Mouse (Mus musculus) liver, embryonic 11.5 days (tissue): Measurements from ENCODE around the gene Hsf4. TPM values are rescaled to one million over a fixed set of nuclear protein-coding genes. Genes with fewer than 3 reads are reported as not detected.
A peak's percentile ranks its signal among the peaks of the same experiment; 100 is the strongest.

Experiments used
- ATAC-seq: fragments of 200-750 bp; cut with Nextera tagmentation; replicated peaks from 2 replicates; pipeline ENCODE4 v1.8.0; 2017; ENCODE audit warnings: moderate number of reproducible peaks, mild to moderate bottlenecking, moderate TSS enrichment, moderate library complexity; ENCODE audit not compliant: low FRiP score
- DNase-seq: peaks from one replicate; pipeline ENCODE4 v3.0.0-alpha.2; 2017; ENCODE audit warnings: low spot score
- H3K27ac ChIP-seq: fragments of 300-500 bp; sonication (generic); 2 replicates; pipeline ENCODE4 v1.5.1; 2014; ENCODE audit warnings: mild to moderate bottlenecking, low read depth, low read length, control low read depth
- H3K27me3 ChIP-seq: fragments of 300-500 bp; sonication (generic); replicated peaks from 2 replicates; pipeline ENCODE4 v1.6.1; 2014; ENCODE audit warnings: low read length, mixed read lengths; ENCODE audit not compliant: control insufficient read depth, insufficient read depth
- H3K36me3 ChIP-seq: fragments of 300-500 bp; sonication (generic); 2 replicates; pipeline ENCODE4 v1.6.1; 2014; ENCODE audit warnings: mild to moderate bottlenecking, low read length, moderate library complexity, mixed read lengths; ENCODE audit not compliant: control insufficient read depth, insufficient read depth
- H3K4me1 ChIP-seq: fragments of 300-500 bp; sonication (generic); replicated peaks from 2 replicates; pipeline ENCODE4 v1.6.1; 2014; ENCODE audit warnings: low read length, mixed read lengths; ENCODE audit not compliant: control insufficient read depth, insufficient read depth
- H3K4me2 ChIP-seq: fragments of 300-500 bp; sonication (generic); 2 replicates; pipeline ENCODE4 v1.6.1; 2014; ENCODE audit warnings: mild to moderate bottlenecking, control low read depth, moderate library complexity
- H3K4me3 ChIP-seq: fragments of 300-500 bp; sonication (generic); 2 replicates; pipeline ENCODE4 v1.5.1; 2014; ENCODE audit warnings: low read depth, low read length, control low read depth
- H3K9ac ChIP-seq: fragments of 300-500 bp; sonication (generic); 2 replicates; pipeline ENCODE4 v1.6.1; 2014; ENCODE audit warnings: low read depth, low read length, control low read depth
- H3K9me3 ChIP-seq: fragments of 300-500 bp; sonication (generic); 2 replicates; pipeline ENCODE4 v1.6.1; 2016; ENCODE audit warnings: low read length, inconsistent platforms, mixed read lengths; ENCODE audit not compliant: control insufficient read depth
- WGBS: fragments of 180-500 bp; shearing (Covaris S2); extraction: QIAGEN DNeasy Blood & Tissue Kit; methylation state at CpG from one replicate; pipeline ENCODE4 v1.1.7; 2014; 5-methylcytosine and 5-hydroxymethylcytosine counted together
- polyA plus RNA-seq: library from polyadenylated mRNA; unstranded; fragments of >200 nt; fragmentation: Nextera tagmentation; extraction: Ambion mirVana; gene quantifications from 2 replicates; pipeline ENCODE4 v1.2.1, GENCODE M21; 2014

Hsf4 gene
- polyA plus RNA-seq, 1 experiment from 2014 or later = not detected

DNA sequence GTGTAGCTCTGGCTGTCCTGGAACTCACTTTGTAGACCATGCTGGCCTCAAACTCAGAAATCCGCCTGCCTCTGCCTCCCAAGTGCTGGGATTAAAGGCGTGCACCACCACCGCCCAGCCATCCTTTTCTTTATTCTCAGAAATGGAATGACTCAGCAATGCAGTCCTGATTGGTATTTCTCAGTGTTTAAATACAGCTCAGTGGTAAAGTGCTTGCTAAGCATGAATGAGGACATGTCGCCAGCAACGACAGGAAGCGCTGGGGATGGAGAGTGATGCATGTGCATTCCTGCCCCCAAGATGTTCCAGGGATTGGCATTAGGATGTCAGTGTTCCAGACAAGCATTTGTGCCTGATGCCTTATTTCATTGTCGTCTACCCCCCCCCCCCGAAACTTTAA lies 33.8 kb downstream of the Hsf4 start:
- WGBS = 76% methylated on average over 8 of the region's 8 CpGs
- no peak overlapping the region for H3K4me3 ChIP-seq
- H3K36me3 ChIP-seq = peaks cover 58% of the 10 kb centered on the region
- ATAC-seq = no peak
- no peak overlapping the region for H3K27ac ChIP-seq
- no peak overlapping the region for H3K4me2 ChIP-seq
- no peak for DNase-seq
- H3K9me3 ChIP-seq = no peaks in the 10 kb centered on the region
- H3K9ac ChIP-seq = no peak overlapping the region
- H3K27me3 ChIP-seq = no peaks in the 10 kb centered on the region
- H3K4me1 ChIP-seq = peaks cover 56% of the 10 kb centered on the region

DNA sequence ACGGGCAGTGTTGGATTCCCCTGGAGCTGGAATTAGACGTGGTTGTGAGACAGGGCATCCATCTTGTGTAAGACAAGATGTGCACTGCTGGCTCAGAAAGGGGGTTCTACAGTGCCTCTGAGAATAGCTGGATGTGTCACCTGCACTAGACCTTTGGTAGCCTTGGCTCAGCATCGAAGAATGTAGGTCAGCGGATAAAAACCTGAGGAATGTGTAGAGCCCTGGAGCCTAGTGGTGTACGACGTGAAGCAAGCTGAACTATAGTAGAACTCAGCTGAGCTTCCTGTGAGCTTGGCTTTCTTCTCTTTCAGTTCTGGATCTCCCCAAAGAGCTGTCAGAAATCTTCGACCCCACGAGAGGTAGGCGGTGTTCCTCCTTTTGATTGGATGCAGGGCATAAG lies 34.3 kb downstream of the Hsf4 start:
- Histone ChIP-seq H3K4me3 (no peak overlapping the region), H3K27me3 (no peaks in the 10 kb centered on the region), H3K27ac (0 out of 2 replicates have a peak overlapping the region, but pooled peaks have one; percentile 6), H3K9ac (no peak overlapping the region), H3K36me3 (peaks cover 55% of the 10 kb centered on the region), H3K9me3 (no peaks in the 10 kb centered on the region), H3K4me2 (no peak overlapping the region), H3K4me1 (peaks cover 52% of the 10 kb centered on the region)
- ATAC-seq (no peak), DNase-seq (no peak)
- 84% methylated on average over 9 of the region's 9 CpGs for WGBS

DNA sequence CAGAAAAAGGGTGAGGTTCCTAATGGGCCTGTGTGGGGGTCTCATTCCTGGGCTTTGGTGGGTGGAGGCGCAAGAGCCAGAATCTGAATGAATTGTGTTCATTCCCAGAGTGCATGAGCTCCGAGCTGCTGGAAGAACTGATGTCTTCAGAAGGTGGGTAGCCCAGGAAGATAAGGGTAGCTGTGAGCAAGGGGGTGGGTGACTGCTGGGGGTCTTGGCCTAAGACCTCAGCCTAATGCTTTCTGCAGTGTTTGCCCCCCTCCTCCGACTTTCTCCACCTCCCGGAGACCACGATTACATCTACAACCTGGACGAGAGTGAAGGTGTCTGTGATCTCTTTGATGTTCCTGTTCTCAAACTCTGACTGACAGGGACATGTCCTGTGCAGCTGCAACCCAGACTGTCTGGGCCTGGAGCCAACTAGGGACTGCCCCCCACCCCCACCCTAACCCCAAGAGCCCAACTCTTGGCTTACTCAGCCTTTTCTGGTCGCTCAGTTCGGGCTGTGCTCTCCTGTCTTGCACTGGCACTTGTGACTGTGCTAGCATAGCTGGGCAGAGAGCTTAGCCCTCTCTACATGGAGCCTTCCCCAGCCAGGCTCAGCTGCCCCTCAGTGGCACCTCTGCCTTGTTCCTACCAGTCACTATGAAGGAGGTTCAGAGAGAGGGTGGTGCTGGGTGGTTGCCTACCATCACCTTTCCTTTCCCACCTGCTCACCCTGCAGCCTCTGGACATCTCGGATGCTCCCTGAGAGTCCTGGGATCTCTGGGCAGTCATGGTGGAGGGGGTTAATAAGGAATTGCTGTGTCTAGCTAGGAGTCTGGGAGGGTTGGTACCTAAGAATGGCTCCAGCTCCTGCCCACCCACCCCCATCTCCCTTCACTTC lies 35.0 kb downstream of the Hsf4 start:
- no peaks in the 10 kb centered on the region for H3K9me3 ChIP-seq
- ATAC-seq = peak; percentile 16
- H3K4me2 ChIP-seq = 0 out of 2 replicates have a peak overlapping the region, but pooled peaks have one; percentile 11
- no peak for DNase-seq
- H3K27me3 ChIP-seq = no peaks in the 10 kb centered on the region
- peaks cover 53% of the 10 kb centered on the region for H3K36me3 ChIP-seq
- no peak overlapping the region for H3K4me3 ChIP-seq
- H3K9ac ChIP-seq = no peak overlapping the region
- H3K27ac ChIP-seq = 0 out of 2 replicates have a peak overlapping the region, but pooled peaks have one; percentile 6
- WGBS = 76% methylated on average over 9 of the region's 9 CpGs
- H3K4me1 ChIP-seq = peaks cover 47% of the 10 kb centered on the region

GRCm38 (mm10) chr8:105305211-105306145 lies 35.9 kb downstream of the Hsf4 start, which contains the start of gene Elmo3:
Gene Elmo3, plus strand, starts transcription at chr8:105305601.
- peak within 1 kb of the TSS; percentile 37 for H3K4me3 ChIP-seq

GRCm38 (mm10) chr8:105306146-105306691 lies 36.6 kb downstream of the Hsf4 start:
- peaks cover 35% of the 10 kb centered on the region for H3K4me1 ChIP-seq
- WGBS = 74% methylated on average over 5 of the region's 5 CpGs
- H3K9me3 ChIP-seq = no peaks in the 10 kb centered on the region
- ATAC-seq (no peak), DNase-seq (no peak)
- H3K27ac ChIP-seq = peak overlapping the region; percentile 26; the same call in 1 of the 2 replicates
- peak overlapping the region; percentile 66 for H3K4me2 ChIP-seq
- H3K27me3 ChIP-seq = no peaks in the 10 kb centered on the region
- H3K4me3 ChIP-seq = peak overlapping the region; percentile 37
- H3K9ac ChIP-seq = no peak overlapping the region; the same call in 1 of the 2 replicates
- peaks cover 47% of the 10 kb centered on the region for H3K36me3 ChIP-seq

More at GRCm38 (mm10) chr8:105305211-105306145, 35.9 kb downstream of the Hsf4 start, which contains the start of gene Elmo3:
- ATAC-seq = peak; percentile 69
- Histone ChIP-seq H3K9ac (peak within 1 kb of the TSS; percentile 53), H3K36me3 (peaks cover 48% of the 10 kb centered on the region), H3K9me3 (no peaks in the 10 kb centered on the region), H3K4me1 (peaks cover 41% of the 10 kb centered on the region), H3K27ac (peak within 1 kb of the TSS; percentile 43), H3K4me2 (peak within 1 kb of the TSS; percentile 66), H3K27me3 (no peaks in the 10 kb centered on the region)
- DNase-seq = peak; percentile 72
- 14% methylated on average over 30 of the region's 30 CpGs for WGBS

DNA sequence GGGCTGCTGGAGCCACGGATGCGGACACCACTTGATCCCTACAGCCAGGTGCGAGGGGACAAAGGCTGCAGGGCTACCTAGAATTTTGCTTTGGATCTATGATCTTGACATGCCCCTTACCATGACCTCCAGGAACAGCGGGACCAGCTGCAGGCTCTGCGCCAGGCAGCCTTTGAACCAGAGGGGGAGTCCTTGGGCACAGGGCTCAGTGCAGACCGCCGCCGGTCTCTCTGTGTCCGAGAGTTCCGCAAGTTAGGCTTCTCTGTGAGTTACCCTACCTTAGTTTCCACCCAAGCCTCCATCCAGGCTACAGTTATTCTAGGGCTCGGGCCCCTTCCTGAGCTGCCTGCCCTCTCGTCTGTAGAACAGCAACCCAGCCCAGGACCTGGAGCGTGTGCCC lies 38.1 kb downstream of the Hsf4 start:
- Histone ChIP-seq H3K27ac (no peak overlapping the region), H3K27me3 (no peaks in the 10 kb centered on the region), H3K9ac (no peak overlapping the region), H3K36me3 (peaks cover 36% of the 10 kb centered on the region), H3K4me3 (no peak overlapping the region), H3K9me3 (no peaks in the 10 kb centered on the region), H3K4me1 (peaks cover 35% of the 10 kb centered on the region), H3K4me2 (no peak overlapping the region)
- 94% methylated on average over 13 of the region's 13 CpGs for WGBS
- ATAC-seq (no peak), DNase-seq (no peak)

DNA sequence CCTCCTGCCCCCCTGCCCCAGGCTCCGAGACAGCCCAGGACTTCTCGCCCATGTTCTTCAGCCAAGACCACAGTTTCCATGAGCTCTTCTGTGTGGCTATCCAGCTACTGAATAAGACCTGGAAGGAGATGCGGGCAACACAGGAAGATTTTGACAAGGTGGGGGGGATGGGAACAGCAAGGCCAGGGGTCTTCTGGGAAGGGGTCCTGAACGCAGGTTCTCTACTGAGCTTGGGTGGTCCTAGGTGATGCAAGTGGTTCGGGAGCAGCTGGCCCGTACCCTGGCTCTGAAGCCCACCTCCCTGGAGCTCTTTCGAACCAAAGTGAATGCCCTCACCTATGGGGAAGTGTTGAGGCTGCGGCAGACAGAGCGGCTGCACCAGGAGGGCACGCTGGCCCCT lies 38.8 kb downstream of the Hsf4 start:
- ATAC-seq = no peak
- DNase-seq = no peak
- Histone ChIP-seq H3K27ac (no peak overlapping the region), H3K4me2 (no peak overlapping the region), H3K9ac (no peak overlapping the region), H3K4me3 (no peak overlapping the region), H3K27me3 (no peaks in the 10 kb centered on the region), H3K4me1 (peaks cover 39% of the 10 kb centered on the region), H3K9me3 (no peaks in the 10 kb centered on the region), H3K36me3 (peaks cover 36% of the 10 kb centered on the region)
- WGBS = 91% methylated on average over 10 of the region's 10 CpGs

- 80% methylated on average over 15 of the region's 15 CpGs for WGBS
- H3K4me3 ChIP-seq = no peak overlapping the region
- no peak for ATAC-seq
Measured at GRCm38 (mm10) chr8:105309142-105309847, 39.7 kb downstream of the Hsf4 start.

More at GRCm38 (mm10) chr8:105309142-105309847, 39.7 kb downstream of the Hsf4 start:
- Histone ChIP-seq H3K4me2 (no peak overlapping the region), H3K27me3 (no peaks in the 10 kb centered on the region), H3K9ac (no peak overlapping the region), H3K9me3 (no peaks in the 10 kb centered on the region), H3K36me3 (peaks cover 33% of the 10 kb centered on the region), H3K4me1 (peaks cover 43% of the 10 kb centered on the region), H3K27ac (no peak overlapping the region)
- DNase-seq = no peak
